Mouse (Mus musculus): ENCODE results near the gene Prkn. TPM values are rescaled to one million over a fixed set of nuclear protein-coding genes. Genes with fewer than 3 reads are reported as not detected.

Gene Prkn
- total RNA-seq, 1 experiment = 1.7 TPM

DNA sequence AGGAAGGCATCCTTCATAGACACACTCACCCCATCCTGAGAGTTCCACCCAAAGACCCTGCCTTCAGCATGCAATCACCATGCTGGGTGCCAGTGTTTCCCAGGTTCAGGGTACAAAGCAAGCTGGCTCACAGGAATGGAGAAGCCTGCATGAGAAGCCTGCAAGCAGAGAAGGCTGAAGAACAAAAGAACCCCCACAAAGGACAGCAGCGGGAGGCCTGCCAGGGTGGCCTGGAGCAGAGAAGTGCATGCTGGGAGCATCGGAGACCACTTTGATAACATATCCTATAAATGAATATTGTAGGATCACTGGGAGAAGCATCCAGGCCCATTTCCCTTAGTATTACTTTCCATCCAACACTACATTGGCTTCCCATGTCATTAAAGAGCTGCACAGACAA, 692.6 kb downstream of the Prkn start:
- no peak overlapping the region for H3K27ac ChIP-seq (ENCODE audit: insufficient read depth, low read depth, low read length, poor library complexity, severe bottlenecking)
- no peak for DNase-seq (ENCODE audit: low read depth, low spot score)
- no peaks in the 10 kb centered on the region for H3K9me3 ChIP-seq (ENCODE audit: control insufficient read depth, insufficient read depth, low read depth, low read length)
- H3K36me3 ChIP-seq (ENCODE audit: control insufficient read depth, insufficient read depth, low read length, poor library complexity, severe bottlenecking) = no peaks in the 10 kb centered on the region
- H3K4me1 ChIP-seq (ENCODE audit: control insufficient read depth in 2 of 2, insufficient read depth in 2 of 2, low read length in 2 of 2, poor library complexity in 1 of 2) = peaks cover 8 to 25% of the 10 kb centered on the region in 2 experiments
- no peak overlapping the region for H3K9ac ChIP-seq (ENCODE audit: insufficient read depth, low read depth, low read length, poor library complexity, severe bottlenecking)
- H3K4me3 ChIP-seq (ENCODE audit: insufficient read depth in 1 of 2, low read depth in 1 of 2, low read length in 2 of 2, poor library complexity in 1 of 2, severe bottlenecking in 1 of 2) = no peak overlapping the region
- no peak for TF ChIP-seq ZNF384 (IDR thresholded peaks at IDR 0.05; ENCODE audit: low read depth, low read length)
- no peak for TF ChIP-seq ZC3H11A (IDR thresholded peaks at IDR 0.05; ENCODE audit: borderline replicate concordance, low read depth, low read length)
- TF ChIP-seq CHD2 (IDR thresholded peaks at IDR 0.05; ENCODE audit: low read depth, low read length) = no peak
- TF ChIP-seq HCFC1 (IDR thresholded peaks at IDR 0.05; ENCODE audit: borderline replicate concordance, insufficient read depth, low read length) = no peak
- TF ChIP-seq MAFK (IDR thresholded peaks at IDR 0.05; ENCODE audit: insufficient read depth, low read depth, low read length) = no peak
- in situ Hi-C loops (cut with MboI; ENCODE audit: low sequenced_read_pairs in 2 of 2, unreplicated experiment in 2 of 2) = no loop called here

DNA sequence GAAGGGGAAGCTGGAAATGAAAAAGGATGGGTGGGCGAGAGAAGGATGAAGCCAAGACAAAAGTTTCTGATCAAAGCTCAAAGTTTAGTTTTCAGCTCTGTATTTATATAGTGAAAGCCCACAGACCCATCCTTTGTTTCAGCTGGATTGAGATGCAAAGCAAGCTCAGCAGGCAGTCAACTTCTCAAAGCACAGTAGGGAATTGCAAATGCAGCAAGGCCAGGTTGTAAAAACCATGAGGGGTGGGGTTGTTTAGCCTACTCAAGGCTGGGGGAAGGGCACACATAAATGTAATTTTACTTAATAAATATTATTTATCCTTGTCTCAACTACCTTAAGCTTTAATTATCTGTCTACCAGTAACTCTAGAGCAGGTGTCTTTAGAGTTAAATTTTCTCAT, 693.7 kb downstream of the Prkn start:
- H3K9me3 ChIP-seq (ENCODE audit: control insufficient read depth, insufficient read depth, low read depth, low read length) = no peaks in the 10 kb centered on the region
- no peak overlapping the region for H3K27ac ChIP-seq (ENCODE audit: insufficient read depth, low read depth, low read length, poor library complexity, severe bottlenecking)
- TF ChIP-seq ZC3H11A (IDR thresholded peaks at IDR 0.05; ENCODE audit: borderline replicate concordance, low read depth, low read length) = no peak
- in situ Hi-C loops (cut with MboI; ENCODE audit: low sequenced_read_pairs in 2 of 2, unreplicated experiment in 2 of 2) = no loop called here
- no peaks in the 10 kb centered on the region for H3K36me3 ChIP-seq (ENCODE audit: control insufficient read depth, insufficient read depth, low read length, poor library complexity, severe bottlenecking)
- peaks cover 8 to 25% of the 10 kb centered on the region in 2 experiments for H3K4me1 ChIP-seq (ENCODE audit: control insufficient read depth in 2 of 2, insufficient read depth in 2 of 2, low read length in 2 of 2, poor library complexity in 1 of 2)
- no peak overlapping the region for H3K9ac ChIP-seq (ENCODE audit: insufficient read depth, low read depth, low read length, poor library complexity, severe bottlenecking)
- peak; percentile 27 for DNase-seq (ENCODE audit: low read depth, low spot score)
- H3K4me3 ChIP-seq (ENCODE audit: insufficient read depth in 1 of 2, low read depth in 1 of 2, low read length in 2 of 2, poor library complexity in 1 of 2, severe bottlenecking in 1 of 2) = no peak overlapping the region

DNA sequence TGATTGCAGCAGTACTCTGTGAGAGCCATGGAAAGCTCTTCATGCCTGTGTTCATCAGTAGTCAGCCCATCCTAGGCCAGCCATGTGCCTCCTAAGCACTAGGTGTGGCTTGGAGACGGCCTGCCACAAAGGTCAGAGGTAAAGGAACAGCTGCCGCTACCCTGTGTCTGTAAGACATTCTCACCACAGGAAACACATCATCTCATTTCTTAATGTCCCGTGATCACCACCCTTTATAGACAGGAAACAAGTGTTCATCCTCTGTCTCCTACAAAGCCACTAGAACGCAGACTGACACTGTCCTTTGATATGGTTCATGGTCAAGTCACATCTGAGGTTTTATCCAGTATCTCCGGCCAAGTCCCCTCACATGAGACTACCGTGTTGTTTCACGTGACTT, 698.6 kb downstream of the Prkn start:
- Histone ChIP-seq H3K36me3 (ENCODE audit: control insufficient read depth, insufficient read depth, low read length, poor library complexity, severe bottlenecking) (no peaks in the 10 kb centered on the region), H3K4me3 (ENCODE audit: insufficient read depth in 1 of 2, low read depth in 1 of 2, low read length in 2 of 2, poor library complexity in 1 of 2, severe bottlenecking in 1 of 2) (no peak overlapping the region), H3K27ac (ENCODE audit: insufficient read depth, low read depth, low read length, poor library complexity, severe bottlenecking) (no peak overlapping the region), H3K4me1 (ENCODE audit: control insufficient read depth in 2 of 2, insufficient read depth in 2 of 2, low read length in 2 of 2, poor library complexity in 1 of 2) (peaks cover 3% of the 10 kb centered on the region in 2 experiments; a peak in 3 of 4 replicates), H3K9me3 (ENCODE audit: control insufficient read depth, insufficient read depth, low read depth, low read length) (no peaks in the 10 kb centered on the region), H3K9ac (ENCODE audit: insufficient read depth, low read depth, low read length, poor library complexity, severe bottlenecking) (no peak overlapping the region)
- no peak for DNase-seq (ENCODE audit: low read depth, low spot score)
- TF ChIP-seq CHD2 (IDR thresholded peaks at IDR 0.05; ENCODE audit: low read depth, low read length) (no peak), ZNF384 (IDR thresholded peaks at IDR 0.05; ENCODE audit: low read depth, low read length) (no peak), HCFC1 (IDR thresholded peaks at IDR 0.05; ENCODE audit: borderline replicate concordance, insufficient read depth, low read length) (no peak), MAFK (IDR thresholded peaks at IDR 0.05; ENCODE audit: insufficient read depth, low read depth, low read length) (no peak), ZC3H11A (IDR thresholded peaks at IDR 0.05; ENCODE audit: borderline replicate concordance, low read depth, low read length) (no peak)
- in situ Hi-C loops (cut with MboI; ENCODE audit: low sequenced_read_pairs in 2 of 2, unreplicated experiment in 2 of 2) = no loop called here

DNA sequence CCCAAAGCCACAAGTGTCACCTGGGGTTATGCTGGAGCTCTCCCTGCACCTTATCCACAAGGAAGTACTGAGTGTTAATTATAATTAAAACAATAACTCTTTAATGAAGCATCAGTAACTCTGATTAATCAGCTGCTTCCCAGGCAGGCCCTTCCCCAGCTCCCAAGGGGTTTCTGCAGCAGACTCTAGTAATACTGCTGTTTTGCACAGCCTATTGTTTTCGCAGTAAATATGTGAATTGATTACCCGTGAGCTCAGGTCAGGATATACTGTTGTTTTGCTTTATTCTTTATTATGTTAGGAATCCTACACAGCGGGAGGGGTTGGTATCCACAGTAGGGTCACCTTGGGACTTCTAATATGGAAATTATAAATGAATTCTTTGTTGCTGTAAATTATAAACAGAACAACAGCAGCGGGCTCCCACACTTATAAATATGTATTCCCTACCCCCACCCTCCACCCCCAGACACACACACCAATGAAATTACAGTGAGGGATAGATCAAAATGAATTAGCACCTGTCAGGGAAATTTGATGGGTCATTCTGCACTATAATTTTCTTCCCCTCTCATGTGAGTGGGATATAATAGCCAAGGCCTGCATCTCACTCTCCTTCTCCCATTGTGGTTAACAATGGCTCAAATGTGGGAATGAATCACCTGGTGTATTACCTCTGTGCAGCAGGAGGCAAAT, 701.9 kb downstream of the Prkn start:
- no peaks in the 10 kb centered on the region for H3K9me3 ChIP-seq (ENCODE audit: control insufficient read depth, insufficient read depth, low read depth, low read length)

DNA sequence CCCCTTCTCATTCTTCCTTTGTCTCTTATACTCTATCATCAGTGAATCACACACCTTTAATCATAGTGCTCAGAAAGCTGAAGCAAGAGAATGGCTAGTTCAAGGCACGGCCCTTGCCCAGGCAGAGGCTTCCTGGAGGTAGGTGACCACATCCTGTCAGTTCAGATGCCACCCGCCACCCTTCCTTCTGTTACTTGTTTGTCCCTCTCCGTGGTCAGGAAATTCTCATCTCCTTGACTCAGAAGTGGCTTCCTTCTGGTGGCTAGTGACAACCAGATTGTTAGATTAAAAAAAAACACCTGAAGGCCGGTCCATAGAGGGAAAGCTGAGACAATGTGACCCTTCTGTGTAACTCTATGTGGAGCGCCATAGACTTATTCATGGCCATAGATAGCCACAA, 710.4 kb downstream of the Prkn start:
- Histone ChIP-seq H3K9ac (ENCODE audit: insufficient read depth, low read depth, low read length, poor library complexity, severe bottlenecking) (no peak overlapping the region), H3K27ac (ENCODE audit: insufficient read depth, low read depth, low read length, poor library complexity, severe bottlenecking) (no peak overlapping the region), H3K4me3 (ENCODE audit: insufficient read depth in 1 of 2, low read depth in 1 of 2, low read length in 2 of 2, poor library complexity in 1 of 2, severe bottlenecking in 1 of 2) (no peak overlapping the region), H3K4me1 (ENCODE audit: control insufficient read depth in 2 of 2, insufficient read depth in 2 of 2, low read length in 2 of 2, poor library complexity in 1 of 2) (no peaks in the 10 kb centered on the region), H3K36me3 (ENCODE audit: control insufficient read depth, insufficient read depth, low read length, poor library complexity, severe bottlenecking) (no peaks in the 10 kb centered on the region), H3K9me3 (ENCODE audit: control insufficient read depth, insufficient read depth, low read depth, low read length) (no peaks in the 10 kb centered on the region)
- DNase-seq (ENCODE audit: low read depth, low spot score) = no peak
- no peak for TF ChIP-seq ZNF384 (IDR thresholded peaks at IDR 0.05; ENCODE audit: low read depth, low read length)
- no peak for TF ChIP-seq ZC3H11A (IDR thresholded peaks at IDR 0.05; ENCODE audit: borderline replicate concordance, low read depth, low read length)
- no peak for TF ChIP-seq MAFK (IDR thresholded peaks at IDR 0.05; ENCODE audit: insufficient read depth, low read depth, low read length)
- no peak for TF ChIP-seq CHD2 (IDR thresholded peaks at IDR 0.05; ENCODE audit: low read depth, low read length)
- no peak for TF ChIP-seq HCFC1 (IDR thresholded peaks at IDR 0.05; ENCODE audit: borderline replicate concordance, insufficient read depth, low read length)
- in situ Hi-C loops (cut with MboI; ENCODE audit: low sequenced_read_pairs in 2 of 2, unreplicated experiment in 2 of 2) = no loop called here

More for the DNA sequence above, 701.9 kb downstream of the Prkn start:
- Histone ChIP-seq H3K27ac (ENCODE audit: insufficient read depth, low read depth, low read length, poor library complexity, severe bottlenecking) (no peak overlapping the region), H3K36me3 (ENCODE audit: control insufficient read depth, insufficient read depth, low read length, poor library complexity, severe bottlenecking) (no peaks in the 10 kb centered on the region), H3K4me3 (ENCODE audit: insufficient read depth in 1 of 2, low read depth in 1 of 2, low read length in 2 of 2, poor library complexity in 1 of 2, severe bottlenecking in 1 of 2) (no peak overlapping the region), H3K4me1 (ENCODE audit: control insufficient read depth in 2 of 2, insufficient read depth in 2 of 2, low read length in 2 of 2, poor library complexity in 1 of 2) (no peaks in the 10 kb centered on the region), H3K9ac (ENCODE audit: insufficient read depth, low read depth, low read length, poor library complexity, severe bottlenecking) (no peak overlapping the region)
- DNase-seq (ENCODE audit: low read depth, low spot score) = no peak
- in situ Hi-C loops (cut with MboI; ENCODE audit: low sequenced_read_pairs in 2 of 2, unreplicated experiment in 2 of 2) = no loop called here
- TF ChIP-seq CHD2 (IDR thresholded peaks at IDR 0.05; ENCODE audit: low read depth, low read length) = no peak
- TF ChIP-seq MAFK (IDR thresholded peaks at IDR 0.05; ENCODE audit: insufficient read depth, low read depth, low read length) = no peak
- TF ChIP-seq ZC3H11A (IDR thresholded peaks at IDR 0.05; ENCODE audit: borderline replicate concordance, low read depth, low read length) = no peak
- TF ChIP-seq HCFC1 (IDR thresholded peaks at IDR 0.05; ENCODE audit: borderline replicate concordance, insufficient read depth, low read length) = no peak
- TF ChIP-seq ZNF384 (IDR thresholded peaks at IDR 0.05; ENCODE audit: low read depth, low read length) = no peak
